Mouse (Mus musculus) lung, embryonic 15.5 days (tissue): ENCODE results near the gene Cd276. TPM values are rescaled to one million over a fixed set of nuclear protein-coding genes. Genes with fewer than 3 reads are reported as not detected.
A peak's percentile ranks its signal among the peaks of the same experiment; 100 is the strongest.
"Not testable (repeated sequence)": the region's sequence is repeated elsewhere in the genome, so short reads cannot be mapped to it uniquely, and the experiment has no call there.

Experiments used
- ATAC-seq: fragments of 200-750 bp; cut with Nextera tagmentation; 2 replicates; pipeline ENCODE4 v1.8.0; 2017; ENCODE audit warnings: moderate number of reproducible peaks, borderline replicate concordance; ENCODE audit not compliant: low FRiP score, low TSS enrichment; ENCODE audit errors: extremely low read depth
- H3K27ac ChIP-seq: fragments of 300-500 bp; sonication (generic); 2 replicates; pipeline ENCODE4 v1.5.1; 2015; ENCODE audit warnings: moderate library complexity, mild to moderate bottlenecking, inconsistent platforms
- H3K27me3 ChIP-seq: fragments of 300-500 bp; sonication (generic); 2 replicates; pipeline ENCODE4 v1.6.1; 2015; ENCODE audit warnings: inconsistent platforms
- H3K36me3 ChIP-seq: fragments of 300-500 bp; sonication (generic); 2 replicates; pipeline ENCODE4 v1.6.1; 2015; ENCODE audit warnings: inconsistent platforms
- H3K4me1 ChIP-seq: fragments of 300-500 bp; sonication (generic); 2 replicates; pipeline ENCODE4 v1.6.1; 2015; ENCODE audit warnings: inconsistent platforms
- H3K4me2 ChIP-seq: fragments of 300-500 bp; sonication (generic); 2 replicates; pipeline ENCODE4 v1.6.1; 2015; ENCODE audit warnings: inconsistent platforms, mild to moderate bottlenecking, moderate library complexity
- H3K4me3 ChIP-seq: fragments of 300-500 bp; sonication (generic); 2 replicates; pipeline ENCODE4 v1.5.1; 2015; ENCODE audit warnings: mild to moderate bottlenecking, inconsistent platforms
- H3K9ac ChIP-seq: fragments of 300-500 bp; sonication (generic); 2 replicates; pipeline ENCODE4 v1.6.1; 2015; ENCODE audit warnings: inconsistent platforms
- H3K9me3 ChIP-seq: fragments of 300-500 bp; sonication (generic); 2 replicates; pipeline ENCODE4 v1.6.1; 2016; ENCODE audit warnings: inconsistent platforms
- WGBS: fragments of 180-500 bp; shearing (Covaris S2); methylation state at CpG from one replicate; pipeline ENCODE4 v1.1.7; 2015; 5-methylcytosine and 5-hydroxymethylcytosine counted together
- polyA plus RNA-seq: library from polyadenylated mRNA; unstranded; fragments of >200 nt; fragmentation: Nextera tagmentation; extraction: Ambion mirVana; gene quantifications from 2 replicates; pipeline ENCODE4 v1.2.1, GENCODE M21; 2015

The Cd276 gene
- 40.0 TPM in 2 replicates for polyA plus RNA-seq

DNA sequence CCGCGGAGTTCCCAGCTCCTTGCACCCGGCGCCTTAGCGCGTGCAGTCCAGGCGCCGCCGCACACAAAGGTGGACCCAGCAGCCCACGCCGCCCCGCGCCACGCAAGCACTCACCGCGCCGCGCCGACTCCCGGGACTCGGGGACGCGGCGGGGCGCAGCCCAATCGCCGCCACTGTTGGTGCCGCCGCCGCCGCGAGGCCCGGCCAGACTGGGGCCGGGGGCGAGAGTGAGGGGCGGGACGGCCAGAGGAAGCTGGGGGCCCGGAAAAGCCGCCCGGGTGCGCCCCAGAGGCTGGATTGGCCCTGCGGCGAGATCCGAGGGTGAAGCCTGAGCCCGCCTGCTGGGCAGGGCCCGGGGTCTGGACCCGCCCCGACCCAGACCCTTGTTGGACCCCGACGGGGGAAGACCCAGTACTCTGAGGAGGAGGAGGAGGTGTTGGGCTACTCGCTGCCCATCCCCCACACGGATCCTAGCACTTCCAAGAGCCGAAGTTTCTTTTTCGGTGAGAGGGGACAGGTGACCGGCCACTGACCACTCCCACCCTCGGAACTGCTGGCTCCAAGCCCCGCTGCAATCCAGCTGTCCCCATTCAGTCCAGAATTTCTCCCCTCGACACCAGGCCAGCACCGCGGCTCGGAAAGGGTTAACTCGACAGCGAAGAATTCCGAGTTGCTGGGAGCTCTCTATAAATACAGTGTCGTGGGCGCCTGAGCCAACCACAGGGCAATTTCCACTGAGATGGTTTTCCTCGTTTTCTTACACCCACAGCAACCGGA is at the start of gene Cd276:
Cd276 (minus strand) TSS at position 530 of the 777 bp plus-strand sequence.
- peak within 1 kb of the TSS; percentile 86 for H3K4me2 ChIP-seq
- under 1% methylated on average over 67 of the region's 68 CpGs for WGBS

DNA sequence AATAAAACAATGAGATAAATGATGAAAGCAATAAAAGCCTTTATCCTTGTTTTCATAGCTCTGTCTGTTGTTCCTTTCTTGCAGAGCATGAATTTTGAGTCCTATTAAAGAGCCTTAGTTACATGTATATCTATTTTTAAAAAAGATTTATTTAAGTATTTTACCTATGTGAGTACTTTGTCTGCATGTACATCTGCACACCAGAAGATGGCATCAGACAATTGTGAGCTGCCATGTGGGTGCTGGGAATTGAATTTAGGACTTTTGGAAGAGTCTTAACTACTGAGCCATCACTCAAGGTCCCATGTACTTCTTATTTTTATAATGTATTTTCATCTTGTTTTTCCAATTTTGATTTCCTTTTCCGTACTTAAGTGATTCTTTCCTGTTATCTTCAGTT is 40.1 kb upstream of the Cd276 start:
- no peaks in the 10 kb centered on the region for H3K9me3 ChIP-seq
- no peak for ATAC-seq
- WGBS: 96% methylated on average over 1 of the region's 1 CpGs
- no peaks in the 10 kb centered on the region for H3K36me3 ChIP-seq
- H3K4me2 ChIP-seq: no peak overlapping the region
- no peak overlapping the region for H3K4me3 ChIP-seq
- 0 out of 2 replicates have a peak, but pooled peaks cover 5% of the 10 kb centered on the region for H3K4me1 ChIP-seq
- H3K27ac ChIP-seq: no peak overlapping the region
- no peak overlapping the region for H3K9ac ChIP-seq
- no peaks in the 10 kb centered on the region for H3K27me3 ChIP-seq

More for the DNA sequence above, at the start of gene Cd276:
- Histone ChIP-seq H3K4me1 (peaks cover 37% of the 10 kb centered on the region), H3K36me3 (no peaks in the 10 kb centered on the region), H3K9me3 (no peaks in the 10 kb centered on the region), H3K27me3 (no peaks in the 10 kb centered on the region), H3K27ac (peak within 1 kb of the TSS; percentile 95), H3K9ac (peak within 1 kb of the TSS; percentile 87), H3K4me3 (peak within 1 kb of the TSS; percentile 74)
- ATAC-seq: peak; percentile 60

DNA sequence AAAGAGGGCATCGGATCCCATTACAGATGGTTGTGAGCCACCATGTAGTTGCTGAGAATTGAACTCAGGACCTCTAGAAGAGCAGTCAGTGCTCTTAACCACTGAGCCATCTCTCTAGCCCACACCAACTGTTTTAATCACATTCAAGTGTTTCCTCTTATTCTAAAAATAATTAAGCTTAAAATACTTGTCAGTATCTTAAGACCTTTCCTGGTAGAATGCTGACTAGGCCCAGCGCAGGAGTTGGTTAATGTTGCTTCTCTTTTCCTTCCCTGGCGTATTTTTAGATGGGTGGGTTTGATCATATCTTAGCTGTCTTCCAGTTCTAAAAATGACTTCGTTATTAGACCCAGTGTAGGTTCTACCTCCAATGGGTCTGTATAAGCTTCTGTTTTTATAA is 33.4 kb upstream of the Cd276 start:
- 89% methylated on average over 4 of the region's 4 CpGs for WGBS
- no peak overlapping the region for H3K27ac ChIP-seq
- H3K9me3 ChIP-seq: no peaks in the 10 kb centered on the region
- H3K4me2 ChIP-seq: no peak overlapping the region
- H3K9ac ChIP-seq: no peak overlapping the region
- H3K4me1 ChIP-seq: 0 out of 2 replicates have a peak, but pooled peaks cover 5% of the 10 kb centered on the region
- no peak overlapping the region for H3K4me3 ChIP-seq
- H3K27me3 ChIP-seq: no peaks in the 10 kb centered on the region
- no peaks in the 10 kb centered on the region for H3K36me3 ChIP-seq
- no peak for ATAC-seq

DNA sequence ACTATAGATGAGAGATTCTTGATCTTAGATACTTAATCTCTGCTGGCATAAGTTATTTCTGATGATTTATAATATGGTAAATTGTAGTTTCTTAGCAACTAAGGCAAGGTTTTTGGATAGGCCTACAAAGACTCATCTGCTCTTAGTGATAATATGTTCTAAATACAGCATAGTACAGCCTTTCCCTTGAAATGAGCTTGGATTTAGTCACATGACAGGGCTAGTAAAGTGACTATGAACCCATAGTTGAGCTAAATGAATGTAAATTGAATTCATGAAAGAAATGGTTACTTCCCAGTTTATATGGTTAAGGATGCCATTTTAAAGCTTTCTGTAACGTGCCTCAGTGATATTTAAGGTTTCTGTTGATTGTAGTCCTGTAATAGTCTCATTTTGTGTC is 29.1 kb upstream of the Cd276 start:
- Histone ChIP-seq H3K4me1 (peaks cover 15% of the 10 kb centered on the region), H3K4me2 (peak overlapping the region; percentile 64; the same call in 1 of the 2 replicates), H3K9ac (no peak overlapping the region), H3K36me3 (no peaks in the 10 kb centered on the region), H3K27me3 (no peaks in the 10 kb centered on the region), H3K9me3 (no peaks in the 10 kb centered on the region), H3K27ac (no peak overlapping the region), H3K4me3 (no peak overlapping the region)
- ATAC-seq: no peak
- WGBS: 85% methylated on average over 1 of the region's 1 CpGs

DNA sequence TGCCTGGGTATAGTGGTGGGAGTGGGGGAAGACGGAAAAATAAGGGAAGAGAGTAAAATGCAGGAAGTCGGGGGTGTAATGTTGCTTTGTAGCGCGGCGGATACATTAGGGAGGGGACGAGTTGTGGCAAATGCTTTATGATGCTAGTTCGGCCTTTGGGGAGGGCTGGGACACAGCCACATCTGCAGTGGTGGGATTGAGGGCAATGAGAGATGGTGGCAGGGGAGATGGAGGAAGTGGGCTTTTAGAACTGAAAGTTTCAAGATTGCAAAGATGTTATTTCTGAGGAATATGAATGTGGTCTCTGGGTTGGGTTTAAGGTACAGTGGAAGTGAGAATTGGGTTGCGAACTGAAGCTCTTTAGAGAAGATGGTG is 28.0 kb upstream of the Cd276 start:
- no peaks in the 10 kb centered on the region for H3K9me3 ChIP-seq
- peak overlapping the region; percentile 93 for H3K27ac ChIP-seq
- H3K27me3 ChIP-seq: no peaks in the 10 kb centered on the region
- under 1% methylated on average over 8 of the region's 8 CpGs for WGBS
- no peak for ATAC-seq
- no peaks in the 10 kb centered on the region for H3K36me3 ChIP-seq
- peak overlapping the region; percentile 64 for H3K4me2 ChIP-seq
- peak overlapping the region; percentile 84 for H3K9ac ChIP-seq
- H3K4me3 ChIP-seq: peak overlapping the region; percentile 73
- peaks cover 15% of the 10 kb centered on the region for H3K4me1 ChIP-seq

DNA sequence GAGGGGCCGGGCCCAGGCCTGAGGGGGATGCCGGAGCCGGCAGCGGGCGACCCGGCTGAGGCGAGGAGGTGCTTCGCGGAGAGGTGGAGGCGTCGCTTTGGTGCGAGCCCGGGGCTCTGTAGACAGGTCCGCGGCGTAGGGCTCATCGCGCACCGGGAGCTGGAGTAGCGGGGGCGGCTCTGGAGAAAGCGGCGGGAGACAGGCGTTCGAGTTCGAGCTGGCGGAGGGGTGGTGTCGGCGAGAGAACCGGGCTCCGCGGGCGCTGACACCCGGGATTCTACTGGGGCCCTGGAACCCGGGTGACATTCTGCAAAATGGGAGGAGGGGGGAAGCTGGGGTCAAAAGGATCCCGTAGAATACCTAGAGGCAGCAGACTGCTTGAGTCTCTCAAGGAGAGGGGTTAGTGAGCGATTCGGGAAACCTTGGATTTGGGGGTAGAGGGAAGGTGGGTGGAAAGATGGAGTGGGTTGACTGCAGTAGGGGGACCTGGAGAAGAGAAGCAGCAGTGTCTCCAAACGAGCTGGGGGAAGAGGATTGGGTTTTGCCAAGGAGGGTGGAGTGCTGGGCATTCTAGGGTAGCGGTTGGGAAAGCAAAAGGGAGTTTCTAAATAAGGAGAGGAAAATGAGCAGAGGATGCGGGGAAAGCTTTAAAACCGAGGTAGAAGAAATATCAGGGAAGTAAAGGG is 27.5 kb upstream of the Cd276 start:
- peak overlapping the region; percentile 73 for H3K4me3 ChIP-seq
- peak overlapping the region; percentile 93 for H3K27ac ChIP-seq
- no peaks in the 10 kb centered on the region for H3K36me3 ChIP-seq
- H3K4me2 ChIP-seq: peak overlapping the region; percentile 64
- H3K9ac ChIP-seq: peak overlapping the region; percentile 84
- H3K27me3 ChIP-seq: no peaks in the 10 kb centered on the region
- no peak; the same call in 1 of the 2 replicates for ATAC-seq
- under 1% methylated on average over 42 of the region's 42 CpGs for WGBS
- peaks cover 15% of the 10 kb centered on the region for H3K4me1 ChIP-seq
- no peaks in the 10 kb centered on the region for H3K9me3 ChIP-seq

DNA sequence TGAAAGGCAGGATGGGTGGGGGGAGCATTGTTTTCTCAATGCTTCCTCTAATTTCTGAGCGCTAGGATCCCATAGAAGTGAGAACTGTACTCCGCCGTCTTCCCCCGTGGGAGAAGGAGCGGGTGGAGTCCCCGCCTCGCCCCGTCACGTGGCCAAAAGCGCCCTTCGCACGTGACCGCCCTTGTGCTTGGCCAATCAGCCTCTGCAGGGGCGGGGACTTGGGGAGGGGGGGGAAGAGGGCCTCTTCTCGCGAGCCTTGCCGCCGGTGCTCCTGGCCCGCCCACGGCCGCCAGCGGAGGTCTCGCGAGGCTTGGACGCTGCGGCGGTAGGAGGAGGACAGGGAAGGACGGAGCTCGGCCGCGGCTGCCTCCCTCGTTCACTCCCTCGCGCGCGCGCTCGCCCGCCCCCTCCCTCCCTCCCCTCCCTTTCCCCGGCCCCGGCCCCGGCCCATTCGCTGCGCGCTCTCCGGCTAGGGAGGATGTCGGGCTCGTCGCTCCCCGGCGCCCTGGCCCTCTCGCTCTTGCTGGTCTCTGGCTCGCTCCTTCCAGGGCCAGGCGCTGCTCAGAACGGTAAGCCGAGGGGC is 26.8 kb upstream of the Cd276 start, which contains the start of gene Nptn:
Nptn (plus strand) TSS at position 283 of the 583 bp plus-strand sequence.
- peak; percentile 98 for ATAC-seq
- peaks cover 15% of the 10 kb centered on the region for H3K4me1 ChIP-seq
- H3K27ac ChIP-seq: peak within 1 kb of the TSS; percentile 93
- no peaks in the 10 kb centered on the region for H3K9me3 ChIP-seq
- no peaks in the 10 kb centered on the region for H3K27me3 ChIP-seq
- 0% methylated on average over 38 of the region's 56 CpGs for WGBS
- H3K4me2 ChIP-seq: peak within 1 kb of the TSS; percentile 74
- H3K9ac ChIP-seq: peak within 1 kb of the TSS; percentile 84
- peak within 1 kb of the TSS; percentile 73 for H3K4me3 ChIP-seq
- no peaks in the 10 kb centered on the region for H3K36me3 ChIP-seq

DNA sequence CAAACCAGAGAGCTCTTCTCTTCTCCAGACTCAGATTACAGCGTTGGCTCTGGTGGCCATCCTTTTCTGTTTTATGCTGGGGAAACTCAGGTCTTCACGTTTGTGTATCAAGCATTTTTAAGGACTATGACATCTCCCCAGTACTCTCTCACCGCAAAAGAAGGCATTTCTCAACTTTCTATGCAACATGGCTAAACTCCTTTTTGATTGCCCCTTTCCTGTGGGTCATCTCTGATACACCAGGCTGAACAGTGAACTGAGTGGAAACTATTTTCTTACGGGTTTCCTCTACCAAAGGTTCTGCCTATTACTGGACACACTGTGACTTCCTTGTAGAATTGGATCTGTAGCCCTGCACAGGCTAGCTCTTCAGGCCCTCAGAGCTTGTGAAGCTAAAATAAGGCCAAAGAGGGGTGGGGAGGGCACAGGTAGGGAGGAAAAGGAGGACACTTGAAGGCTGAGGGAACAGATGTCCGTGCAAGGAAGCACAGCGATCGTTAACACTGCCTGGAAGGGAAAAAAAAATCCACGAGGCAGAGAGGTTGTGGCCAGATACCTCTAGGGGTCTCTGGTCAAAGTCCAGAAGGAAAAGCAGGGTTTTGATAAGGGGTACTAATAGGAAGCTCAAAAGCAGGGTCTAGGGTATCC is 26.2 kb upstream of the Cd276 start:
- Histone ChIP-seq H3K9ac (peak overlapping the region; percentile 62), H3K27ac (peak overlapping the region; percentile 89), H3K27me3 (no peaks in the 10 kb centered on the region), H3K36me3 (no peaks in the 10 kb centered on the region), H3K4me3 (peak overlapping the region; percentile 44), H3K4me1 (peaks cover 15% of the 10 kb centered on the region), H3K4me2 (peak overlapping the region; percentile 74), H3K9me3 (no peaks in the 10 kb centered on the region)
- ATAC-seq: no peak; the same call in 1 of the 2 replicates
- WGBS: 24% methylated on average over 8 of the region's 8 CpGs

DNA sequence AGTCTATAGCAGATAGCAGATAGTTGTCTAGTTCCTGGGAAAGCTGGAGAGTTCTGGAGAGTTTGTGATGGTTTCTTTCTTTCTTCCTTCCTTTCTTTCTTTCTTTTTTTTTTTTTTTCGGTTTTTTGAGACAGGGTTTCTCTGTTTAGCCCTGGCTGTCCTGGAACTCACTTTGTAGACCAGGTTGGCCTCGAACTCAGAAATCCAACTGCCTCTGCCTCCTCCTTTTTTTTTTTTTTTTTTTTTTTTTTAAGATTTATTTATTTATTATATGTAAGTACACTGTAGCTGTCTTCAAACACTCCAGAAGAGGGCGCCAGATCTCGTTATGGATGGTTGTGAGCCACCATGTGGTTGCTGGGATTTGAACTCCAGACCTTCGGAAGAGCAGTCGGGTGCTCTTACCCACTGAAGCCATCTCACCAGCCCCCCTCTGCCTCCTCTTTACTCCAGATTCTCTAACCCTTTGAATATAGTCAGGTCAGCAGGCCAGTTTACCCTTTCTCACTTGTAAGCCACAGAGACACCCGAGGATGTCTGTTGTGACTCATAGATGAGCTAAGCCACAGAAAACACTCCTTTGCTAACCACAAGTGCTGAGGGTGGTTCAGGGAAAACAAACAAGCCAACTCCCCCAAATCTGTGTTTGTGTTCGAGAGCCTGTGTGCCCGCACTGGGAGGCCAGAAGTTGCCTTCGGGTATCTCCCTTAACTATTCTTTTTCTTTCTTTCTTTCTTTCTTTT is 25.4 kb upstream of the Cd276 start:
- 68% methylated on average over 10 of the region's 10 CpGs for WGBS
- Histone ChIP-seq H3K27ac (peak overlapping the region; percentile 89; the same call in 1 of the 2 replicates), H3K4me1 (peaks cover 15% of the 10 kb centered on the region)
- not testable (repeated sequence) for ATAC-seq, H3K9me3 ChIP-seq, H3K27me3 ChIP-seq, H3K4me3 ChIP-seq, H3K4me2 ChIP-seq, H3K9ac ChIP-seq, H3K36me3 ChIP-seq

DNA sequence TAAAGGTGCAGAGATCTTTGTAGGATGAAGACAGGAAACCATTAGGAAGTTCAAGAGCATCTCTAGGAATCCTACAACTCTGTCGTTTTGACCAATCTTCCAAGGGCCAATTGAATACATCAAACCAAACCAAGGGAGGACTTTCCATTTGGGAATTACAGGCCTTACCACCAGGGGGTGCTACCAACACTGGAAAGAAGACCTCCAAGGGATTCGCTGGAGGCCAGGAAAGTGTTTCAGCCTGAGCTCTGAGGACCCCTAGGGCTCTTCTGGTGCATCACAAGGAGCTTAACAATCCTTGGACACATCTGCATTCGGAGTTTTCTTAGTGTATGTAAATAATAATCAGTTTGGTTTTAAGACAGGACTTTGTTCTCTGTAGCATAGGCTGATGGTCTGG is 23.4 kb upstream of the Cd276 start:
- 3% methylated on average over 3 of the region's 3 CpGs for WGBS

DNA sequence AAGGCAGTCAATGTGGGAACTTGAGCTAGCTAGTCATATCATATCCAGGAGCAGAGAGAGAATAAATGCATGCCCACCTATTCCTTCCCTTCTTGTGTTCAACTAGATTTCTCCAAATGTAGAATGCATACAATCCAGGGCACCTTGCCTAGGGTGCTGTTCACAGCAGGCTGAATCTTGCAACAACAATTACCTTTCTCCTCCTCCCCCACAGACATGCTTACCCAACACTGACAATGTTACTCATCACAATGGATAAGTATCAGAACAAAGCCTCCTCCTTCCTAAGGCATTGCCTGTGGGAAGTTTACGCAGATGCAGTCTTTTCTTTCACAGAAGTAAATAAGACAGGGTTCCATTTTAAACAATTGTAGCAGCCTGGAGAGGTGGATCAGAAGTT is 15.8 kb upstream of the Cd276 start:
- Histone ChIP-seq H3K9me3 (no peaks in the 10 kb centered on the region), H3K27ac (no peak overlapping the region), H3K4me3 (no peak overlapping the region), H3K4me1 (no peaks in the 10 kb centered on the region), H3K27me3 (no peaks in the 10 kb centered on the region), H3K4me2 (no peak overlapping the region), H3K36me3 (no peaks in the 10 kb centered on the region), H3K9ac (no peak overlapping the region)
- ATAC-seq: no peak
- 89% methylated on average over 1 of the region's 1 CpGs for WGBS

More for the DNA sequence above, 23.4 kb upstream of the Cd276 start:
- no peak for ATAC-seq
- H3K27ac ChIP-seq: no peak overlapping the region
- H3K27me3 ChIP-seq: no peaks in the 10 kb centered on the region
- H3K9me3 ChIP-seq: no peaks in the 10 kb centered on the region
- no peak overlapping the region for H3K4me2 ChIP-seq
- H3K4me1 ChIP-seq: peaks cover 10% of the 10 kb centered on the region
- H3K4me3 ChIP-seq: no peak overlapping the region
- H3K36me3 ChIP-seq: no peaks in the 10 kb centered on the region
- no peak overlapping the region for H3K9ac ChIP-seq
